Mouse (Mus musculus): ENCODE data around the gene Fggy.

The Fggy gene

GRCm38 (mm10) chr4:95557333-95557956, at the start of gene Fggy:
Fggy (plus strand) TSS chr4:95557507.
- peak; percentile 84 for DNase-seq (ENCODE audit: extremely low read depth, low read depth, low spot score)

DNA sequence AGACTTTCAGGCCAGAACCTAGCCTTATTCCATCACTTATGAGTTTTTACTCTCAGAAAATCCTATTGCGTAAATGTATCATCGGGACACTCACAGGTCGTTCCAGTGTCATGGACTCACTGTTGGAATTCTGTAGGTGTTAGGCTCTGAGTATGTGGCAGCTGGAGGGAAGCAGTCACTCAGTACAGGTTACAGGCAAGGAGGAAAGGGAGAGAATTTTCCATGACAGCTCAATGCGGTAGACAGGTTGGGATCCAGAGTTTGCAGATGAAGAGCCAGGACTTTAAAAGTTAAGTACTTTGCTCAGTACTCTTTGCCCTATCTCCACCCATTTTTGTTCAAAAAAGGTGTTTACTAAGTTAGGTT, 49.4 kb upstream of the Fggy start:
- DNase-seq (ENCODE audit: extremely low read depth, low read depth, low spot score), result no peak

DNA sequence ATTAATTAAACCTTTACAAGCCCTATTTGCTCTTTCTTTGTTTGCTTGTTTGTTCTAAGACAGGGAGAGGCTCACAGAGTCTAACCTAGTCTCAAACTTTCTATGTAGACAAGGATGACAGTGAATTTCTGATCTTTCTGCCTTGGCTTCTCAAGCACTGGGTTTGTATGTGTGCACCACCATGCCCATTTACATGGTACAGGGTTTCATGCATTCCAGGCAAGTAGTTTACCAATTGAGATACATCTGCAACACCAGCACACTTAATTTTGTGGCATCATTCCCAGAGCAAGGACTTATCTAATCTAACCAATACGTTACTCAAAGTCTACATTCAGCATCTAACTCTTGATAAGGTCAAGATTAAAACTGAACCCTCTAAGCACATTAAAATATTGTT, 38.9 kb upstream of the Fggy start:
- DNase-seq (ENCODE audit: extremely low read depth, low read depth, low spot score), result no peak

DNA sequence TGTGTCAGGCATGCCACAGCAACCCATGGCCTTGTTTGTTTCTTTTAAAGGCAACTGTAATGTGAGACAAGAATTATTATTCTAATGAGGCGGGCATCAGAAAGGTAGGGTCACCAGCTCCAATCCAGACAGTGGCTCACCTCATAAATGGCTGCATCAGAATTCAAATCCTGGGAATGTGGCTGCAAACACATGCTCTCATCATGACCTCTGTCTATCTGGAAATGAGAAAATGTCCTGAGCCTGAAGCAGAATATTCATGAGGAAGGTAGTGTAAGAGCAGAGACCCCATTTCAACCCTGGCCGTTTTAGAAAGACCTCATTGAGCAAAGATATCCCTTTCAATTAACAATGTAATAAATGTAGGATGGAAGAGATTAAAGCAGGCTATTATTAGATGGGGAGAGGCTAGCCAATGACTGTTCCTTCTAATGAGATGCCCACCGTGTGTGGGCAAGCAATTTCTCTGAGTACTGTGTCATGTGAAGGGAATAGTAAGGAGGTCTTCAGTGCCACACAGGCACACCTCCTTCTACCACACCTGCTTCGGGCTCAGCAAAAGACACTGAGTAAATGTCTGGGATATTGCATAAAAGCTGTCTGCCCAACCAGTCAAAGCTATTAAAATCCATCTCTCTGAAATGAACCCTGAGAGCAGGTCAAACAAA, 37.2 kb upstream of the Fggy start:
- DNase-seq (ENCODE audit: extremely low read depth, low read depth, low spot score), result no peak

- no peak for DNase-seq (ENCODE audit: extremely low read depth, low read depth, low spot score)
Observed at GRCm38 (mm10) chr4:95520643-95521032, 36.7 kb upstream of the Fggy start.

- no peak for DNase-seq (ENCODE audit: extremely low read depth, low read depth, low spot score)
Observed at GRCm38 (mm10) chr4:95526588-95526987, 30.7 kb upstream of the Fggy start.

GRCm38 (mm10) chr4:95530757-95531156, 26.6 kb upstream of the Fggy start:
- no peak for DNase-seq (ENCODE audit: extremely low read depth, low read depth, low spot score)

DNA sequence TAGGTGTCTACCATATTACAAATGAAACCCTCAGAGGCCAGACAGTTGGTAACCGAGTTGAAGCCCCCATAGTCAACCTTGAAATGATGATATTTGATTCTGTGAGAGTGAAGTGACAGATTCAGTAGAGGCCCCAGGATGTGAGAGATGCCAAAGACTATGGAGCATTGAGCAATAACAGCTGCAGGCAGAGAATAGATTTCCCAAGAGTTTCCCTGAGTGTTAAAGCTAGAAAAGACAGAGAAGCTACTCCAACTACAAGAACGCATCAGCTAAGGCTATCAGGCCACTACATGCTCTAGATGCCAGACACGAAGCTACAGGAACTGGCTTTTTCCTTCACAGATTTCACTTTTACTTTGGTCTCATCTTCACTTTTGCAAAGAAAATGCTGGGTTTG, 23.4 kb upstream of the Fggy start:
- peak; percentile 14 for DNase-seq (ENCODE audit: extremely low read depth, low read depth, low spot score)

GRCm38 (mm10) chr4:95541382-95542038, 15.8 kb upstream of the Fggy start:
- no peak for DNase-seq (ENCODE audit: extremely low read depth, low read depth, low spot score)

GRCm38 (mm10) chr4:95542039-95542790, 15.1 kb upstream of the Fggy start:
- DNase-seq (ENCODE audit: extremely low read depth, low read depth, low spot score), result no peak

DNA sequence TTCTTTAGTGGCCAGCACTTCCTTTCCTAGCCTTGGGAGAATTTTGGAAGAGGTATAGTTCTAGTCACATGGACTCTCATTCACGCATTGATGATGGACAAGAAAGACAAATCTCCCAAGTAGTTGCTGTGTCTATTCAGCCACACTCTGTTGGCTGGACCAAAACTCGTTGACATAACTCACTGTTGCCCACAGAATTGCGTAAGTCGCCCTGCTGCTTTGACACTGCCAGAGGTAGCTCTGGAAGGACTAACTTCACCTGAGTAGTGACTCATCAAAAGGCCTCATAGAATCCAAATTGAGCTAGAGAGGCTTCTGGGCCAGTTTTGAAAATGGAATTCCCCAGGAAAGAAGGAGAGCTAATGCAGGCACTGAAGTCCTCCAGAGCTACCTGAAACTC, 13.8 kb upstream of the Fggy start:
- peak; percentile 55 for DNase-seq (ENCODE audit: extremely low read depth, low read depth, low spot score)

GRCm38 (mm10) chr4:95556663-95557332, 509 bp upstream of the Fggy start:
- no peak for DNase-seq (ENCODE audit: extremely low read depth, low read depth, low spot score)

- DNase-seq (ENCODE audit: extremely low read depth, low read depth, low spot score), result no peak
Observed at GRCm38 (mm10) chr4:95558271-95558888, 1.1 kb downstream of the Fggy start.

- DNase-seq (ENCODE audit: extremely low read depth, low read depth, low spot score), result no peak
Observed at GRCm38 (mm10) chr4:95571621-95572020, 14.3 kb downstream of the Fggy start.

DNA sequence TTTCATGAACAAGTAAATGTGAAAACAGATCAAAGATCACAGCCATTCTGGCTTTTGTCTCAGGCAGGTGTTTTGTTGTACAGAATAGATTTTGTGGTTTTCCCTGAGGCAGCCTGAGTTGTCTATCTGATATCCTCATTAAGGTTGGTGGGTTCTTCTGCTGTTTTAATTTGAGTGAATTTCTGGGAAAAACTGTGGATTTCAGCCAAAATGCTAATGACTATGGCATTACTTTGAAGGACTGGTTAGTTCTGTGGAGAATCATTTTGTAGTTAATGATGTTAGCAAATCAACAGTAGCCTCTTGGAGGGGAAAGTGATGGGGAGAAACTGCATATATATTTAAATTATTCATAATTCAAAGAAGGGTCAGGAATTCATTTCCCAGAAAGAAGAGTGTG, 16.4 kb downstream of the Fggy start:
- no peak for DNase-seq (ENCODE audit: extremely low read depth, low read depth, low spot score)

DNA sequence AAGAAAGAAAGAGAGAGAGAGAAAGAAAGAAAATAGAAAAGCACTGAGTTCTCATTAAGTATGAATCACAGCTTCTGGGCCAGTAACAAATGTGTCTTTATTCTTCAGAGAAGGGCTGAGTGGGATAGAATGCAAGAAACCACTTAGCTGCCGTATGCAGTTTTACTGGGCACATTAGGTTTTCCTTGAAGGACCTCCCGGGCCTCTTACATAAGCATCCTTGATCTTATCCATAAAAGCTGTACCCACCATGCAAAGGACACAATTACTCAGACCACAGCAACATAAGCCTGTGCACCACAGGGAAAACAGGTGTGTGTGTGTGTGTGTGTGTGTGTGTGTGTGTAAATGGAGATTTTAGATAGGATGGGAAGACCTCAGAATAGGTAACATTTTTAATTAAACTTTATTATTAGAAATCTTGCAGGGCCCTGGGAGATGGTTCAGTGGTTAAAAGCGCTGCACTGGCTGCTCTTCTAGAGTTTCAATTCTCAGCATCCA, 18.2 kb downstream of the Fggy start:
- no peak for DNase-seq (ENCODE audit: extremely low read depth, low read depth, low spot score)

GRCm38 (mm10) chr4:95579183-95579582, 21.9 kb downstream of the Fggy start:
- no peak for DNase-seq (ENCODE audit: extremely low read depth, low read depth, low spot score)

DNA sequence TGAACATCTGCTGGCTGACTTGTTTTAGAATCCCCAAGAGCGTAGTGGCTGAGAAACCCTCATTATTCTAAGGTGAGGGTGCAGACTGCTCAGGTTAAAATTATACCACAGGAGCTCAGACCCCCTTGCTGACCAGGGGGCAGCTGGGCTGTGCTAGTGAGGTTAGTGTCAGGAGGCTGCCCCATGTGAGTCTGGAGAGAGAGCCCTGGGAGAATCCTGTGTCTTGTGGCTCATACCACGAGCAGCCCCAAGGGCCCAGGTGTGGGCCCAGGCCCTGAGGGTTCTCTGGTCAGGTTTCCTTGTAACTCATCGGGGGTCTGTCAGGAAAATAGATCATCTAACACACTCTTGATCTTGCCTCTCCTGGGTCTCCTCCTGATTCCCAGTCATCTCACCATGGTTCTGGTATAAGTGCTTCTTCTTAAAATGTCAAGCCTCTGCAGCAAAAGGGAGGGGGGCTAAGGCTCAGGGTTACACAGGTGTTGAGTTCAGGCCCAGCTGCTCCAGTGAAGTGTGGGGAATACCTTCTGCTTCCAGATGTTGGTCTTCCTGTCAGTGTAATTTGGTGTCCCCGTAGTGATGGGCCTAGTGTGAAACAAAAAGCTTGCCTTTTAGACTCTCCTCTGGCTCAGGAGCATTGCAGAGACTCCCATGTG, 26.9 kb downstream of the Fggy start:
- no peak for DNase-seq (ENCODE audit: extremely low read depth, low read depth, low spot score)

DNA sequence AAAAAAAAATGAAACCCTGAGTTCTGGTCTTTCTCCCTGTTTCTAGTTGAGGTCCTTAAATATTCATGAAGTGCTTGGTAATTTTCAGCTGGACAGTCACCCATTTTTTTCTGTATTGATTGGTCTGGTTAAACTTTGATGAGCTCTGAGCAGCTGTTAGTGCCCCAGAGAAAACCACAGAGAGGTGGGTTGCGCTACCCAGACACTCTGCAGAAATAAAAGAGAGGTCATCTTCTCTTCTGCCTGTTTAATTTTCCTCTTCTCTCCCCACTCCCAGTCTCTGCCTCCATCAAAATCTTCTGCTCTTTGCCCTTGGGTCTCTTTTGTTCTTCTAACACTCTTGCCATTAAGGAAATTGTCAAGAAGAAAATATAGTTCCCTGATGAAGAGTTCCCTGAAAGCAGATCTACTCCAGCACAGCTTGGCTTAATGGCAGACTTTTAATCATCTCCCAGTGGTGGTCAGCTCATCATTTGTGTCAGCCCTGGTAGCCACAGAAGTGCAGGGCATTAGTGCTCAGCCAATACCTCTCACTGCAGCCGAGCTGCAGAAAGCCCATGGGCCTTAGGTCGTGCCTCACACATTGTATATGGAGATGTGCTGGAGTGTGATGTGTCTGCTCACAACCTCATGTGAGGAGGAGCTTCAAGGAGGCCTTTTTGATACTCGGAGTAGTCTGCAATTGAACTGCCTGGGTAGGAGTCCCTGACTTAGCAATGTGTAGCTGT, 29.1 kb downstream of the Fggy start:
- DNase-seq (ENCODE audit: extremely low read depth, low read depth, low spot score), result no peak

Measured in fat pad, adult 2 months (tissue).